Mouse (Mus musculus): ENCODE measurements around the gene Fabp7. TPM values are rescaled to one million over a fixed set of nuclear protein-coding genes. Genes with fewer than 3 reads are reported as not detected.
A peak's percentile ranks its signal among the peaks of the same experiment; 100 is the strongest.

Fabp7 gene
- polyA plus RNA-seq, 1 experiment from 2014 or later, result 54.5 TPM

- no peak for ATAC-seq
- Histone ChIP-seq H3K27me3 (replicated peaks) (no peaks in the 10 kb centered on the region), H3K4me2 (replicated peaks) (no peak overlapping the region), H3K4me1 (replicated peaks) (no peaks in the 10 kb centered on the region), H3K36me3 (no peaks in the 10 kb centered on the region), H3K4me3 (replicated peaks) (no peak overlapping the region), H3K27ac (no peak overlapping the region), H3K9me3 (no peaks in the 10 kb centered on the region), H3K9ac (no peak overlapping the region)
- WGBS, result 89% methylated on average over 2 of the region's 2 CpGs
Measured at GRCm38 (mm10) chr10:57814295-57814694, 29.6 kb downstream of the Fabp7 start.

DNA sequence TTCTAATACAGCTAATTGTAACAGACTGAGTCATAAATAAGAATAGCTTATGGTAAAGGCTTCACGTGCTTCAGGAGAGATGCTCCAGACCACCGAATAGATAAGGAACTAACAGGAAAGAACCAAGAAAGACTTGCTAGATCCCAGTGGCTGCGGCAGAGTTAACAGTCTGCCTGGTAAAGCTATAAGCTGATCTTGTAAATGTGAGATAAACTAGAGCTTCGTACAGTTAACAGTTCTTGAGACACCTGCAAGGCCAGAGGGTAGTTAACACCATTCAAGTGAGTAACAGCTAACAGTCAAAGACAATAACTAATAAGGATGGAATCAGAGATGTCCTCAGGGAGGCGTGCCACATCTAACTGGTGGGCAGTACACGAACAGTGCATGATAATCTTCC lies 31.2 kb downstream of the Fabp7 start:
- Histone ChIP-seq H3K4me2 (replicated peaks) (no peak overlapping the region), H3K9me3 (no peaks in the 10 kb centered on the region), H3K36me3 (no peaks in the 10 kb centered on the region), H3K4me3 (replicated peaks) (no peak overlapping the region), H3K4me1 (replicated peaks) (no peaks in the 10 kb centered on the region), H3K27me3 (replicated peaks) (no peaks in the 10 kb centered on the region), H3K27ac (no peak overlapping the region), H3K9ac (no peak overlapping the region)
- no peak for ATAC-seq
- 80% methylated on average over 6 of the region's 6 CpGs for WGBS

DNA sequence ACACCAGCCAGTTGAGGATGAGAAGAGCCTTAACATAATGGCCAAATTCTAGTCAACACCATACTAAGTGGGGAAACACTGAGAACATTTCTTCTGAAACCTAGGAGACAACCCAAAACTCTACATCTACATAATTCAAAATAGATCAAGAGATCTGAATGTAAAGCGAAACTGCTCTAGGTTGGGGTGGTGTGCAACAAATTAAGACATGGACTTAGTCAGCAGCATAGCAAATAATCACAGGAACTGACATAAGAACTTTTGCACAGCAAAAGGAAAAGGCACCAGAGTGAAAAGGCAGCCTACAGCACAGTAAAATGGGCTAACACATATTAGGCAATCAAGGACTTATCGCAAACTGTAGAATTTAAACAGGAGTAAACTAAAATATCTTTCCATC lies 34.5 kb downstream of the Fabp7 start:
- Histone ChIP-seq H3K27me3 (replicated peaks) (no peaks in the 10 kb centered on the region), H3K27ac (no peak overlapping the region), H3K4me2 (replicated peaks) (no peak overlapping the region), H3K4me1 (replicated peaks) (no peaks in the 10 kb centered on the region), H3K9ac (no peak overlapping the region), H3K4me3 (replicated peaks) (no peak overlapping the region), H3K36me3 (no peaks in the 10 kb centered on the region), H3K9me3 (no peaks in the 10 kb centered on the region)
- ATAC-seq, result no peak
- WGBS, result 93% methylated on average over 2 of the region's 2 CpGs

DNA sequence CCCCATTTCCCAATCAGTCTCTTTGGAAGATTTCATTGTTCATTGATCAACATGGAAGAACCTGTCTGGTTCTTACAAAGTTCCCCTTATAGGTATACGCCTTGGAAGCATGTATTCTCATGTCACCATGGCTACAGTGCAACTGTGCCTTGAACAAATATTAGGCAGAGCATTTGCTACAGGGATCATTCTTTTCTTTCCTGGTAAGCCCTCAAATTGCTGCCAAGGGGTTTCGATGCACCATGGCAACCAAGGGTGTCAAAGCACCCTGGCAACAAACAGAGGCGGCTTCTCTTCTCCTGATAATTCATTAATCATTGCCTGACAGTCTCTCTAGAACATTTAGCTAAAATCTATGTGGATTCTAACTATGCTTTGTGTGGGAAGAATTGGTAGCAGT lies 37.8 kb downstream of the Fabp7 start:
- Histone ChIP-seq H3K4me3 (replicated peaks) (no peak overlapping the region), H3K4me1 (replicated peaks) (no peaks in the 10 kb centered on the region), H3K36me3 (no peaks in the 10 kb centered on the region), H3K9ac (no peak overlapping the region), H3K9me3 (no peaks in the 10 kb centered on the region), H3K27ac (no peak overlapping the region), H3K27me3 (replicated peaks) (no peaks in the 10 kb centered on the region), H3K4me2 (replicated peaks) (no peak overlapping the region)
- peak; percentile 47; the same call in 1 of the 2 replicates for ATAC-seq
- 33% methylated on average over 3 of the region's 3 CpGs for WGBS

GRCm38 (mm10) chr10:57828649-57829048 lies 44.0 kb downstream of the Fabp7 start:
- H3K9me3 ChIP-seq, result no peaks in the 10 kb centered on the region
- 79% methylated on average over 5 of the region's 5 CpGs for WGBS
- no peaks in the 10 kb centered on the region for H3K27me3 ChIP-seq (replicated peaks)
- H3K4me1 ChIP-seq (replicated peaks), result no peaks in the 10 kb centered on the region
- H3K27ac ChIP-seq, result no peak overlapping the region
- no peak overlapping the region for H3K4me2 ChIP-seq (replicated peaks)
- ATAC-seq, result no peak
- H3K4me3 ChIP-seq (replicated peaks), result no peak overlapping the region
- no peak overlapping the region for H3K9ac ChIP-seq
- H3K36me3 ChIP-seq, result no peaks in the 10 kb centered on the region

DNA sequence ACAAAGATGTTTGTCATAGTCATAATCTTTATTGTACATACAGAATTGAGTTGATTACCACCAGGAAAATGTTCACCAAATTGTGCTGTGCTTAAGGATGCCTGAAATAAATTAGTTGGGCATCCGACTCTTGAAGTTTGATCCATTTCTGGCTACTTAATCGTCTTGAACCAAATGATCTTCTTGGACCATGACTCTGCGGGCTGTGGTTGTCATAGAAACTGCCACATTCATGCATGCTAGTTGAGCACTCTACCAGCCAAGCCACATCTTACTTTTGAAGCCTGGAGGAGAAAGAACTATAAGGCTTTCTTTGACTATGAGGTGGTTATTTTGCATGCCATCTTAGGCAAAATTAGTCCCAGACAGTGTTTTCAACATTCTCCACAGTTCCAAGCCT lies 44.9 kb downstream of the Fabp7 start:
- H3K9me3 ChIP-seq, result no peaks in the 10 kb centered on the region
- H3K36me3 ChIP-seq, result no peaks in the 10 kb centered on the region
- WGBS, result 89% methylated on average over 3 of the region's 3 CpGs
- H3K9ac ChIP-seq, result no peak overlapping the region
- no peak overlapping the region for H3K27ac ChIP-seq
- H3K4me2 ChIP-seq (replicated peaks), result no peak overlapping the region
- no peak overlapping the region for H3K4me3 ChIP-seq (replicated peaks)
- no peaks in the 10 kb centered on the region for H3K27me3 ChIP-seq (replicated peaks)
- no peaks in the 10 kb centered on the region for H3K4me1 ChIP-seq (replicated peaks)
- no peak for ATAC-seq

DNA sequence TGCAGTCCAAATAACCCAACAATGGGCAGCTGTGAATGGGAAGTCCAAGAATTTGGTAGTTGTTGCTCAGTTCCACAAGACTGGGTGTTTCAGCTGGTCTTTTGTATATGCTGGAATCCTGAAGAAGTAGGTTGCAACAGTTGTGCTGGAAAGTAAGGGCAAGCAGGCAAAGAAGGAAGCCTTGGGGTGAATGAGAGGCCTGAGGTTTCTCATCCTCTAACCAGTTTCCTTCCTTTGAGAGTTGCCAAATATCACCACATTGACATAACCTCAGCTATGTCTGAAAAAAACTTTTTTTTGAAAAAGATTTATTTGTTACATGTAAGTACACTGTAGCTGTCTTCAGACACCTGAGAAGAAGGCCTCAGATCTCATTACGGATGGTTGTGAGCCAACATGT lies 50.4 kb downstream of the Fabp7 start:
- no peaks in the 10 kb centered on the region for H3K27me3 ChIP-seq (replicated peaks)
- WGBS, result 96% methylated on average over 1 of the region's 1 CpGs
- no peak for ATAC-seq
- no peak overlapping the region for H3K9ac ChIP-seq
- no peaks in the 10 kb centered on the region for H3K36me3 ChIP-seq
- no peaks in the 10 kb centered on the region for H3K9me3 ChIP-seq
- H3K27ac ChIP-seq, result no peak overlapping the region
- no peak overlapping the region for H3K4me3 ChIP-seq (replicated peaks)
- H3K4me2 ChIP-seq (replicated peaks), result no peak overlapping the region
- no peaks in the 10 kb centered on the region for H3K4me1 ChIP-seq (replicated peaks)

DNA sequence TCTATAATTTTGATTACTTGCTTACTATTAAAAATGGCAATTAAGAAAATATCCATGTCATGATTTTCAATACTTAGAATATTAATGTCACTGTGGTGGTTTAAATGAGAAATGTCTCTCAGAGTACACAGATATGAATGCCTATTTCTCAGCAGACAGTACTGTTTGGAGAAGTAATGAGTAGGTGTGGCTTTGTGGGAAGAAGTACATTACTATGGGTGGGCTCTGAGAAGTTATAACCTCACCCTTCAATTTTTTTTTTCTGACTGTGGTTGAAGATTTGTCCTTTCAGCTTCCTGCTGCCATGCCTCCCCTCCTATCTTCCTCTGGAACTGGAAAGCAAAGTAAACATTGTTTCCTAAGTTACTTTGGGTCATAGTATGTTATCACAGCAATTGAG lies 51.3 kb downstream of the Fabp7 start:
- Histone ChIP-seq H3K36me3 (no peaks in the 10 kb centered on the region), H3K4me2 (replicated peaks) (no peak overlapping the region), H3K27ac (no peak overlapping the region), H3K27me3 (replicated peaks) (no peaks in the 10 kb centered on the region), H3K4me1 (replicated peaks) (no peaks in the 10 kb centered on the region), H3K9me3 (no peaks in the 10 kb centered on the region), H3K9ac (no peak overlapping the region), H3K4me3 (replicated peaks) (no peak overlapping the region)
- no peak for ATAC-seq

Other genes starting within 250 kb of the Fabp7 start
- 1.8 and 1.9 TPM in 2 replicates for gene Pkib, start 152.9 kb upstream of the Fabp7 start, polyA plus RNA-seq (2015; fragmentation: Nextera tagmentation; extraction: Ambion mirVana)
- gene Smpdl3a, start 9.5 kb downstream of the Fabp7 start, polyA plus RNA-seq (2015; fragmentation: Nextera tagmentation; extraction: Ambion mirVana), result 54.1 and 57.4 TPM in 2 replicates